Mouse (Mus musculus) hindbrain, embryonic 13.5 days (tissue): ENCODE results near the gene Prpsap2. TPM values are rescaled to one million over a fixed set of nuclear protein-coding genes. Genes with fewer than 3 reads are reported as not detected.

Experiments
- ATAC-seq: fragments of 200-750 bp; cut with Nextera tagmentation; 2 replicates; pipeline ENCODE4 v1.8.0; 2017; ENCODE audit warnings: moderate TSS enrichment; ENCODE audit not compliant: low FRiP score
- H3K27ac ChIP-seq: fragments of 300-500 bp; sonication (generic); 2 replicates; pipeline ENCODE4 v1.5.1; 2015; ENCODE audit warnings: inconsistent platforms, mild to moderate bottlenecking, moderate library complexity
- H3K27me3 ChIP-seq: fragments of 300-500 bp; sonication (generic); 2 replicates; pipeline ENCODE4 v1.6.1; 2015; ENCODE audit warnings: mild to moderate bottlenecking, inconsistent platforms
- H3K36me3 ChIP-seq: fragments of 300-500 bp; sonication (generic); 2 replicates; pipeline ENCODE4 v1.6.1; 2015; ENCODE audit warnings: mild to moderate bottlenecking, inconsistent platforms
- H3K4me1 ChIP-seq: fragments of 300-500 bp; sonication (generic); replicated peaks from 2 replicates; pipeline ENCODE4 v1.6.1; 2015; ENCODE audit warnings: inconsistent platforms
- H3K4me2 ChIP-seq: fragments of 300-500 bp; sonication (generic); 2 replicates; pipeline ENCODE4 v1.6.1; 2015; ENCODE audit warnings: inconsistent platforms, mild to moderate bottlenecking, moderate library complexity
- H3K4me3 ChIP-seq: fragments of 300-500 bp; sonication (generic); 2 replicates; pipeline ENCODE4 v1.5.1; 2015; ENCODE audit warnings: mild to moderate bottlenecking, inconsistent platforms
- H3K9ac ChIP-seq: fragments of 300-500 bp; sonication (generic); 2 replicates; pipeline ENCODE4 v1.6.1; 2015; ENCODE audit warnings: mild to moderate bottlenecking, inconsistent platforms
- H3K9me3 ChIP-seq: fragments of 300-500 bp; sonication (generic); 2 replicates; pipeline ENCODE4 v1.6.1; 2016; ENCODE audit warnings: inconsistent platforms
- WGBS: fragments of 180-500 bp; shearing (Covaris S2); methylation state at CpG from one replicate; pipeline ENCODE4 v1.1.7; 2015; 5-methylcytosine and 5-hydroxymethylcytosine counted together
- polyA plus RNA-seq: library from polyadenylated mRNA; unstranded; fragments of >200 nt; fragmentation: Nextera tagmentation; extraction: Ambion mirVana; gene quantifications from 2 replicates; pipeline ENCODE4 v1.2.1, GENCODE M21; 2015

The Prpsap2 gene
- polyA plus RNA-seq, 1 experiment from 2014 or later = 55.8 TPM

- H3K9ac ChIP-seq = peak overlapping the region; percentile 51; the same call in 1 of the 2 replicates
Observed at GRCm38 (mm10) chr11:61713157-61713855, 48.6 kb downstream of the Prpsap2 start.

DNA sequence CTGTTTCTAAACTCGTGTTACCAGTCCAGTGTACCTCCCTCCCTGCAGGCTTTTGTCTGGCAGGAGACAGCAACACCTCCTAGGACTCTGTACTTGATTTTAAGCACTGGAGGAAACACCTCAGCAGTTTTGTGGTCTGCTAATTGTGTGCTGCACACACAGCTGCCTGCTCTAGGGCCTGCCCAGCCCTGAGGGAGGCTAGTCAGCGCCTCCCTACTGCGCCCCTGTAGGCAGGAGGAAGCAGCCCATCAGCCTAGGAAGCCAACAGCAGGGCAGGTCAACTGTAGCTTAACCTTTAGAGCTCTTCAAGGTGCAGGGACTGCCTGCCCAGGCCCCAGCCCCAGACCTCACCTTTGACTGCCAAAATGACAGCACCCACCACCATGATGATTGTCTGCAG lies 53.0 kb downstream of the Prpsap2 start:
- Histone ChIP-seq H3K27ac (no peak overlapping the region), H3K9ac (no peak overlapping the region), H3K36me3 (no peaks in the 10 kb centered on the region), H3K27me3 (peaks cover 3% of the 10 kb centered on the region; the same call in 1 of the 2 replicates), H3K4me3 (no peak overlapping the region), H3K4me1 (no peaks in the 10 kb centered on the region), H3K4me2 (no peak overlapping the region), H3K9me3 (no peaks in the 10 kb centered on the region)
- WGBS = 72% methylated on average over 3 of the region's 3 CpGs
- no peak for ATAC-seq

More at GRCm38 (mm10) chr11:61713157-61713855, 48.6 kb downstream of the Prpsap2 start:
- Histone ChIP-seq H3K4me1 (0 out of 2 replicates have a peak, but pooled peaks cover 3% of the 10 kb centered on the region), H3K27ac (no peak overlapping the region), H3K9me3 (no peaks in the 10 kb centered on the region), H3K36me3 (no peaks in the 10 kb centered on the region), H3K27me3 (peaks cover 5% of the 10 kb centered on the region; the same call in 1 of the 2 replicates), H3K4me3 (no peak overlapping the region), H3K4me2 (no peak overlapping the region)
- 56% methylated on average over 15 of the region's 15 CpGs for WGBS
- ATAC-seq = no peak

- H3K36me3 ChIP-seq = no peaks in the 10 kb centered on the region
- no peak overlapping the region for H3K4me3 ChIP-seq
- H3K4me2 ChIP-seq = no peak overlapping the region
- H3K27ac ChIP-seq = no peak overlapping the region
- peaks cover 5% of the 10 kb centered on the region; the same call in 1 of the 2 replicates for H3K27me3 ChIP-seq
- H3K4me1 ChIP-seq = 0 out of 2 replicates have a peak, but pooled peaks cover 4% of the 10 kb centered on the region
- H3K9me3 ChIP-seq = no peaks in the 10 kb centered on the region
- H3K9ac ChIP-seq = no peak overlapping the region
- no peak for ATAC-seq
- WGBS = 72% methylated on average over 4 of the region's 4 CpGs
Observed at GRCm38 (mm10) chr11:61706232-61706631, 55.7 kb downstream of the Prpsap2 start.

DNA sequence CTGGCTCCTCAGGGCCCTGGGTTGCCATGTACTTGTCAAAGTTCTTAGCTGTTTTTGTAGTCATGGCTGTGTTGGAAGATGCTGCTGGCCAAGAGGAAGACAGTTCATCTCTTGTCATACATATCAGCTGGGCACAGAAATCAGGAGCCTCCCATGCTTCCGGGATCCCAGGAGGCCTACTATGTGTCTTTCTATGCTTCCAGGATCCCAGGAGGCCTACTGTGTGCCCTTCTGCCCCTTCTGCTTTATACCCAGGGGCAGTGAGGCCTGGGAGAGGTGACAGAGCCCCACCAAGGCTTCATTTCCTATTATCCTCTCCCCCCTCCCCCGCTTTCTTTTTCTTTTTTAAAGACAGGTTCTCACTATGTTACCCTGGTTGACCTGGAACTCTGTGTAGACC lies 56.3 kb downstream of the Prpsap2 start:
- 95% methylated on average over 2 of the region's 2 CpGs for WGBS
- ATAC-seq = no peak

GRCm38 (mm10) chr11:61702494-61702893 lies 59.4 kb downstream of the Prpsap2 start:
- Histone ChIP-seq H3K27me3 (peaks cover 10% of the 10 kb centered on the region; the same call in 1 of the 2 replicates), H3K36me3 (no peaks in the 10 kb centered on the region), H3K9ac (no peak overlapping the region), H3K9me3 (no peaks in the 10 kb centered on the region), H3K4me3 (no peak overlapping the region), H3K27ac (no peak overlapping the region), H3K4me2 (no peak overlapping the region), H3K4me1 (peaks cover 16% of the 10 kb centered on the region)
- WGBS = 97% methylated on average over 5 of the region's 5 CpGs
- no peak for ATAC-seq

More for the DNA sequence above, 56.3 kb downstream of the Prpsap2 start:
- Histone ChIP-seq H3K4me1 (peaks cover 6% of the 10 kb centered on the region; the same call in 1 of the 2 replicates), H3K36me3 (no peaks in the 10 kb centered on the region), H3K4me2 (no peak overlapping the region), H3K27ac (no peak overlapping the region), H3K4me3 (no peak overlapping the region), H3K27me3 (peaks cover 10% of the 10 kb centered on the region; the same call in 1 of the 2 replicates), H3K9me3 (no peaks in the 10 kb centered on the region), H3K9ac (no peak overlapping the region)

DNA sequence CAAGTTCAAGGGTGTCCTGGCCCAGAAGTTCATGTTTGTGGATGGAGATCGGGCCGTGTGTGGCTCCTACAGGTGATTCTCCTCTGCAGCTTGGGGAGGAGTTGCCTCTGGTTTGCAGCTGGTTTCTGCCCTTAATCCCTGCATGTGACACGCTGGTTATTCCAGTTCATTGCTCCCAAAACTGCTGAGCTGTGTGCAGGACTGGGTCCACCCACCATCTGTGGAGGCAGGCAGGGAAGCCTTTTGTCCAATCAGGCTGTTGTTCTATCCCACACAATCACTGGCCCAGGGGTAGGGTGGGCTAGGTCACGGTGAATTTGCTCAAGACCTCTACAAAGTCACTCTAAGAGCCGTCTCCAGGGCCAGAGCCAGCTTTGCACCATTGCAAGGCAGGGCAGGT lies 60.2 kb downstream of the Prpsap2 start:
- H3K4me3 ChIP-seq = no peak overlapping the region
- H3K27me3 ChIP-seq = peaks cover 10% of the 10 kb centered on the region; the same call in 1 of the 2 replicates
- ATAC-seq = no peak
- H3K4me1 ChIP-seq = peaks cover 16% of the 10 kb centered on the region
- H3K27ac ChIP-seq = no peak overlapping the region
- H3K36me3 ChIP-seq = no peaks in the 10 kb centered on the region
- no peaks in the 10 kb centered on the region for H3K9me3 ChIP-seq
- WGBS = 38% methylated on average over 5 of the region's 5 CpGs
- H3K4me2 ChIP-seq = no peak overlapping the region
- H3K9ac ChIP-seq = no peak overlapping the region

- Histone ChIP-seq H3K27ac (no peak overlapping the region), H3K4me2 (no peak overlapping the region), H3K4me1 (peaks cover 16% of the 10 kb centered on the region), H3K36me3 (no peaks in the 10 kb centered on the region), H3K4me3 (no peak overlapping the region), H3K9ac (no peak overlapping the region), H3K27me3 (peaks cover 10% of the 10 kb centered on the region; the same call in 1 of the 2 replicates), H3K9me3 (no peaks in the 10 kb centered on the region)
- 66% methylated on average over 4 of the region's 4 CpGs for WGBS
- no peak for ATAC-seq
Observed at GRCm38 (mm10) chr11:61699933-61700332, 62.0 kb downstream of the Prpsap2 start.

DNA sequence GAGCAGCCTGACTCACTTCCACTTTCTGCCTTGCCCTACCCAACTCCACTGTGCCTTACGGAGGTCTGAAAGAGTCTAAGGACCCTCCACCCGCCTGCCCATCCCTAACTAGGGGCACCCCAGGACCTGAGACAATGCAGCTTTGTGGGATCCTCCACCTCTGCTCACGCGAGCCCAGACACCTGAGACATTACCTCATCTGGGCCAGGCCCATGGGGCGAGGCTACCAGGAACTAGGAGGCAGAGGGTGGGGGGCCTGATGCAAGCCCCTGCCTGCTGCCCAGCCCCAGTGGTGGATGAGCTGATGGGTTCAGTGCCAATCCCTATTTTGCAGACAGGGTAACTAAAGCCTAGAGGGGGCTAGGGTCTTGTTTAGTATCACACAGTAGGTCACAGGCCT lies 62.4 kb downstream of the Prpsap2 start:
- peaks cover 10% of the 10 kb centered on the region; the same call in 1 of the 2 replicates for H3K27me3 ChIP-seq
- 86% methylated on average over 5 of the region's 5 CpGs for WGBS
- no peak for ATAC-seq
- H3K36me3 ChIP-seq = no peaks in the 10 kb centered on the region
- H3K4me1 ChIP-seq = peaks cover 16% of the 10 kb centered on the region
- no peak overlapping the region for H3K4me3 ChIP-seq
- H3K9ac ChIP-seq = no peak overlapping the region
- H3K27ac ChIP-seq = no peak overlapping the region
- H3K4me2 ChIP-seq = no peak overlapping the region
- no peaks in the 10 kb centered on the region for H3K9me3 ChIP-seq

- Histone ChIP-seq H3K9me3 (no peaks in the 10 kb centered on the region), H3K27me3 (peaks cover 12% of the 10 kb centered on the region; the same call in 1 of the 2 replicates), H3K4me3 (no peak overlapping the region), H3K36me3 (no peaks in the 10 kb centered on the region), H3K27ac (no peak overlapping the region), H3K9ac (no peak overlapping the region), H3K4me1 (peaks cover 16% of the 10 kb centered on the region), H3K4me2 (no peak overlapping the region)
- no peak for ATAC-seq
Observed at GRCm38 (mm10) chr11:61698852-61699251, 63.0 kb downstream of the Prpsap2 start.

DNA sequence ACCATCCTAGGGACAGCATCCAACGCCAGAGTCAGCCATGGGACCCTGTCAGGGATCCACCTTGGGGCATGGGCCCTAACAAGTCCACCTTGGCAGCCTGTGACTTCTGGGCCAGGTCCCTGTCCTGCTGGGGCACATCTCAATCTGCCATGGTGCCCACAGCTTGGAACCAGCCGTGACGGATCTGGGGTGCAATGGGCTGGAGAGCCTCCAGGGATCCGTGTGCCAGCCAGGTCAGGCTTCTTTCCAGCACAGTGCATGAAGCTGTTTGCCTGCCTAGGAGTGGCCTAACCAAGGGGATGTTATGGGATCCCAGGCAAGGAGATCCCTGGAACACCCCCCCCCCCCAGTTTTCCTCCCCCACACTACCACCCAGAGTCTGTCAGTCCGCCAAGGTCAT lies 68.9 kb downstream of the Prpsap2 start:
- H3K4me3 ChIP-seq = no peak overlapping the region
- WGBS = 93% methylated on average over 5 of the region's 5 CpGs

GRCm38 (mm10) chr11:61687595-61687994 lies 74.3 kb downstream of the Prpsap2 start:
- Histone ChIP-seq H3K9ac (no peak overlapping the region), H3K9me3 (no peaks in the 10 kb centered on the region), H3K4me2 (no peak overlapping the region), H3K4me1 (peaks cover 12% of the 10 kb centered on the region), H3K27me3 (peaks cover 52% of the 10 kb centered on the region), H3K4me3 (no peak overlapping the region), H3K27ac (no peak overlapping the region), H3K36me3 (no peaks in the 10 kb centered on the region)
- WGBS = 54% methylated on average over 2 of the region's 2 CpGs
- ATAC-seq = no peak

More for the DNA sequence above, 68.9 kb downstream of the Prpsap2 start:
- H3K27ac ChIP-seq = no peak overlapping the region
- H3K27me3 ChIP-seq = 0 out of 2 replicates have a peak, but pooled peaks cover 8% of the 10 kb centered on the region
- no peaks in the 10 kb centered on the region for H3K4me1 ChIP-seq
- H3K36me3 ChIP-seq = no peaks in the 10 kb centered on the region
- no peak for ATAC-seq
- no peak overlapping the region for H3K4me2 ChIP-seq
- H3K9me3 ChIP-seq = no peaks in the 10 kb centered on the region
- no peak overlapping the region for H3K9ac ChIP-seq

GRCm38 (mm10) chr11:61686906-61687453 lies 74.9 kb downstream of the Prpsap2 start:
- no peak for ATAC-seq
- WGBS = 39% methylated on average over 10 of the region's 10 CpGs
- H3K36me3 ChIP-seq = no peaks in the 10 kb centered on the region
- H3K9ac ChIP-seq = no peak overlapping the region
- H3K4me3 ChIP-seq = no peak overlapping the region
- no peak overlapping the region for H3K4me2 ChIP-seq
- peaks cover 12% of the 10 kb centered on the region for H3K4me1 ChIP-seq
- no peaks in the 10 kb centered on the region for H3K9me3 ChIP-seq
- H3K27ac ChIP-seq = no peak overlapping the region
- peaks cover 56% of the 10 kb centered on the region for H3K27me3 ChIP-seq
